Mouse (Mus musculus) midbrain, embryonic 16.5 days (tissue): ENCODE data around the gene Rom1. TPM values are rescaled to one million over a fixed set of nuclear protein-coding genes. Genes with fewer than 3 reads are reported as not detected.
"Not testable (repeated sequence)": the region's sequence is repeated elsewhere in the genome, so short reads cannot be mapped to it uniquely, and the experiment has no call there.

Experiments used
- ATAC-seq: fragments of 200-750 bp; cut with Nextera tagmentation; 2 replicates; pipeline ENCODE4 v1.8.0; 2017; ENCODE audit warnings: moderate TSS enrichment
- H3K27ac ChIP-seq: fragments of 300-500 bp; sonication (generic); 2 replicates; pipeline ENCODE4 v1.5.1; 2014; ENCODE audit warnings: mild to moderate bottlenecking, low read length, mixed read lengths
- H3K27me3 ChIP-seq: fragments of 300-500 bp; sonication (generic); 2 replicates; pipeline ENCODE4 v1.6.1; 2014; ENCODE audit warnings: low read depth, low read length, mixed read lengths; ENCODE audit not compliant: control insufficient read depth, insufficient read depth
- H3K36me3 ChIP-seq: fragments of 300-500 bp; sonication (generic); 2 replicates; pipeline ENCODE4 v1.6.1; 2014; ENCODE audit warnings: mild to moderate bottlenecking, low read length, moderate library complexity, mixed read lengths; ENCODE audit not compliant: control insufficient read depth, insufficient read depth
- H3K4me1 ChIP-seq: fragments of 300-500 bp; sonication (generic); 2 replicates; pipeline ENCODE4 v1.6.1; 2014; ENCODE audit warnings: mild to moderate bottlenecking, low read length, mixed read lengths; ENCODE audit not compliant: control insufficient read depth, insufficient read depth
- H3K4me2 ChIP-seq: fragments of 300-500 bp; sonication (generic); 2 replicates; pipeline ENCODE4 v1.6.1; 2014; ENCODE audit warnings: mild to moderate bottlenecking, low read length, mixed read lengths
- H3K4me3 ChIP-seq: fragments of 300-500 bp; sonication (generic); 2 replicates; pipeline ENCODE4 v1.5.1; 2014; ENCODE audit warnings: low read depth, mild to moderate bottlenecking, low read length, moderate library complexity, mixed read lengths
- H3K9ac ChIP-seq: fragments of 300-500 bp; sonication (generic); 2 replicates; pipeline ENCODE4 v1.6.1; 2014; ENCODE audit warnings: low read depth, low read length, mixed read lengths
- H3K9me3 ChIP-seq: fragments of 300-500 bp; sonication (generic); replicated peaks from 2 replicates; pipeline ENCODE4 v1.6.1; 2014; ENCODE audit warnings: mild to moderate bottlenecking, low read length, mixed read lengths; ENCODE audit not compliant: control insufficient read depth, poor library complexity, severe bottlenecking
- WGBS: fragments of 180-500 bp; shearing (Covaris S2); extraction: QIAGEN DNeasy Blood & Tissue Kit; methylation state at CpG from one replicate; pipeline ENCODE4 v1.1.7; 2014; 5-methylcytosine and 5-hydroxymethylcytosine counted together
- polyA plus RNA-seq: library from polyadenylated mRNA; unstranded; fragments of >200 nt; fragmentation: Nextera tagmentation; extraction: Ambion mirVana; gene quantifications from 2 replicates; pipeline ENCODE4 v1.2.1, GENCODE M21; 2015

The Rom1 gene
- 1.4 and 2.2 TPM in 2 replicates for polyA plus RNA-seq

DNA sequence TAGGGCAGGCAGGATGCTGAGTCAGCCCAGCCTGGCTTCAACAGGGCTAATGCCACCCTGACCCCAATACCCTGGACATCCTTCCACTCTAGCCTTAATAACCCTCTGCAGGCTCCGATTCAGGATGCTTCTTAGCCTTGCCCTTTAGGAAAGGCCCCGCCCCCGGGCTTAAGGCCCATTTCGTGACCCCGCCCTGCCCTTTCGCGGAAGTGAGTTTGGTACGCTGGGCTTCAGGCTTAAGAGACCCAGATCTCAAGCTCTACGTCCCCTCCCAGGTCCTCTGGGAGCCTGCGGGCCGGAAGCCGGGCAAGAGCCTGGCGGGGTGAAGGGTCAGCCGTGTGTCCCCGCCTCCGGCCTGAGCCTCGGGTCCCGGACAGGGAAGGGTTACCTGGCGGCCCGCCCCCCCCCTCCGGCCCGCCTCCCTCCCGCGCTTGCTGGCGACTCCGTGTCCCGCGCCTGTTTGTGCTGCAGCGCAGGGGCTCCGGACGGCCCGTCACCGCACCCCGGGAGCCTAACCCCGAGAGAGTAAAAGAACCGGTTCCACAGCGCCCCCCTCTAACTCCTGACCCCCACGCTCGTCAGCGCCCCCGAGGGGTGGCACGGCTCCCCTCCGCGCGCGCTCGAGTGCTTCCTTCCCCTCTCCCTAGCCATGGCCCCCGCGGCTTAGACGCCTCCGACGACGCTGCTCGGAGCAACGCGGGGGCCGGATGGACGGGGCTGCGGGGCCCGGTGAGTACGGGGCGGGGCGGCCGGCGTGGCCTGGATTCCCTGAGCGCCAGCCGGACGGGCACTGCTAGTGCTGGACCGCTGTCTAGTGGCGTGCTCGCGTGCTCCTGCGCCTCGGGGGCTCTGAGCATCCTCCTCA, at the start of gene Rom1, which contains the start of gene Eml3:
Gene Rom1, minus strand, starts transcription at position 133 of the 865 bp plus-strand sequence.
Gene Eml3, plus strand, starts transcription at position 329 of the 865 bp plus-strand sequence.
- H3K27ac ChIP-seq = no peak within 1 kb of the TSS
- peak; percentile 63 for ATAC-seq

GRCm38 (mm10) chr19:8976535-8976934, 47.4 kb upstream of the Rom1 start:
- ATAC-seq = peak; percentile 58; the same call in 1 of the 2 replicates
- H3K4me3 ChIP-seq = no peak overlapping the region
- H3K4me2 ChIP-seq = no peak overlapping the region
- H3K4me1 ChIP-seq = no peaks in the 10 kb centered on the region
- H3K27ac ChIP-seq = no peak overlapping the region
- H3K9me3 ChIP-seq = no peaks in the 10 kb centered on the region
- H3K27me3 ChIP-seq = no peaks in the 10 kb centered on the region
- 51% methylated on average over 3 of the region's 3 CpGs for WGBS
- H3K36me3 ChIP-seq = peaks cover 47% of the 10 kb centered on the region
- H3K9ac ChIP-seq = no peak overlapping the region

More for the DNA sequence above, at the start of gene Rom1, which contains the start of gene Eml3:
- Histone ChIP-seq H3K27me3 (no peaks in the 10 kb centered on the region), H3K4me1 (peaks cover 7% of the 10 kb centered on the region; the same call in 1 of the 2 replicates), H3K4me2 (peak within 1 kb of the TSS; percentile 81), H3K36me3 (peaks cover 12% of the 10 kb centered on the region), H3K9ac (peak within 1 kb of the TSS; percentile 75), H3K4me3 (peak within 1 kb of the TSS; percentile 47), H3K9me3 (no peaks in the 10 kb centered on the region)
- under 1% methylated on average over 65 of the region's 74 CpGs for WGBS

DNA sequence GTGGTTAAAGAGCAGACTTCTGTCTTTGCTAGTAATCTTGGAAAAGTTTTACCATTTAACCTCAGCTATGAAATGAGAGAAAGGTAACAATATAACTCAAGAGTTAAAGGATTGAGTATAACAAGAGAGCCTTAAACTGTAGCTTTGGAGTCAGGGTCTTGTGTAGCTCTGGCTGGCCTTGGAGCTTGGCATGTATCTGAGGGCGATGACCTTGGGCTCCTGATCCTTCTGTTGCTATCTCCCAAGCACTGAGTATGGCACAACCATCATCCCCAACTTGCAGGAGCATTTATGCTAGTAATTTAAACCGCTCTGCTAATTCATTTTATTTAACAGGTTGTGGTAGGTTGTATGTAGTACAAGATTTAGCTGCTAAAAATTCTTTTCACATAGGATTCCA, 46.3 kb upstream of the Rom1 start:
- no peaks in the 10 kb centered on the region for H3K9me3 ChIP-seq
- no peaks in the 10 kb centered on the region for H3K27me3 ChIP-seq
- H3K36me3 ChIP-seq = peaks cover 57% of the 10 kb centered on the region
- H3K27ac ChIP-seq = no peak overlapping the region
- WGBS = 99% methylated on average over 2 of the region's 2 CpGs
- ATAC-seq = no peak
- no peak overlapping the region for H3K4me2 ChIP-seq
- H3K4me1 ChIP-seq = no peaks in the 10 kb centered on the region
- H3K9ac ChIP-seq = no peak overlapping the region
- H3K4me3 ChIP-seq = no peak overlapping the region

- Histone ChIP-seq H3K4me1 (no peaks in the 10 kb centered on the region), H3K9me3 (no peaks in the 10 kb centered on the region), H3K9ac (no peak overlapping the region), H3K27me3 (no peaks in the 10 kb centered on the region), H3K27ac (no peak overlapping the region), H3K4me2 (no peak overlapping the region), H3K36me3 (peaks cover 59% of the 10 kb centered on the region), H3K4me3 (no peak overlapping the region)
- no peak for ATAC-seq
- WGBS = 95% methylated on average over 1 of the region's 1 CpGs
These were observed 45.5 kb upstream of the Rom1 start for GRCm38 (mm10) chr19:8974638-8975037.

- not testable (repeated sequence) for ATAC-seq, H3K27me3 ChIP-seq, H3K27ac ChIP-seq, H3K4me3 ChIP-seq, H3K9ac ChIP-seq, H3K9me3 ChIP-seq, H3K4me2 ChIP-seq
- H3K36me3 ChIP-seq = peaks cover 53% of the 10 kb centered on the region
- peaks cover 14% of the 10 kb centered on the region for H3K4me1 ChIP-seq
- 90% methylated on average over 8 of the region's 8 CpGs for WGBS
These were observed 43.3 kb upstream of the Rom1 start for GRCm38 (mm10) chr19:8972491-8972890.

DNA sequence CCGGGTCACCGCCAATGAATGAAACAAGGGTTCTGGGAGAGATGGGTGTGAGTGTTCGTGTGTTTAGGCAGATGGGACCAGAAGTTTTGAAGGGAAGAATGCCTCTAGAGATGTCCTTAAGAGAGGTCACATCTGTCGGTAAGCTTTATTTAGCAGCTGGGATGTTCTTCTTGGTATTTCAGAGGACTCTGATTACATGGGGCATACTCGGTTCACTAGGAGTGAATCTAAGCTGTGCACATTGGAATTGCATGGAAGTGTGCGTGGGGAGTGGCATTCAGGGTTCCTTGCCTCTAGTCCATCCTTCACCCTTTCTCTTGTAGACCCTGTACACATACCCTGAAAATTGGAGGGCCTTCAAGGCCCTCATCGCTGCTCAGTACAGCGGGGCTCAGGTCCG, 38.7 kb upstream of the Rom1 start:
- H3K27ac ChIP-seq = peak overlapping the region; percentile 85
- peak overlapping the region; percentile 78 for H3K4me3 ChIP-seq
- peak overlapping the region; percentile 94 for H3K4me2 ChIP-seq
- no peak for ATAC-seq
- H3K4me1 ChIP-seq = peaks cover 17% of the 10 kb centered on the region
- WGBS = 4% methylated on average over 7 of the region's 9 CpGs
- H3K36me3 ChIP-seq = peaks cover 45% of the 10 kb centered on the region
- H3K9me3 ChIP-seq = no peaks in the 10 kb centered on the region
- H3K27me3 ChIP-seq = no peaks in the 10 kb centered on the region
- H3K9ac ChIP-seq = peak overlapping the region; percentile 82

GRCm38 (mm10) chr19:8967373-8967743, 38.2 kb upstream of the Rom1 start:
- peak overlapping the region; percentile 78 for H3K4me3 ChIP-seq
- 0 out of 2 replicates have a peak, but pooled peaks have one; percentile 2 for ATAC-seq
- H3K9ac ChIP-seq = peak overlapping the region; percentile 82
- peaks cover 17% of the 10 kb centered on the region for H3K4me1 ChIP-seq
- peak overlapping the region; percentile 85 for H3K27ac ChIP-seq
- peaks cover 48% of the 10 kb centered on the region for H3K36me3 ChIP-seq
- WGBS = 0% methylated on average over 8 of the region's 8 CpGs
- peak overlapping the region; percentile 94 for H3K4me2 ChIP-seq
- H3K9me3 ChIP-seq = no peaks in the 10 kb centered on the region
- no peaks in the 10 kb centered on the region for H3K27me3 ChIP-seq

- no peaks in the 10 kb centered on the region for H3K9me3 ChIP-seq
- H3K4me1 ChIP-seq = peaks cover 17% of the 10 kb centered on the region
- peak within 1 kb of the TSS; percentile 82 for H3K9ac ChIP-seq
- under 1% methylated on average over 52 of the region's 52 CpGs for WGBS
- H3K4me3 ChIP-seq = peak within 1 kb of the TSS; percentile 78
- peak within 1 kb of the TSS; percentile 94 for H3K4me2 ChIP-seq
- no peaks in the 10 kb centered on the region for H3K27me3 ChIP-seq
- peaks cover 45% of the 10 kb centered on the region for H3K36me3 ChIP-seq
- peak within 1 kb of the TSS; percentile 85 for H3K27ac ChIP-seq
- peak; percentile 98 for ATAC-seq
These were observed 37.6 kb upstream of the Rom1 start, which contains the start of gene Eef1g for GRCm38 (mm10) chr19:8966590-8967372. Gene Eef1g (plus strand): TSS chr19:8967041.
